Mouse (Mus musculus) c-Kit-positive CD71-negative TER-119-negative erythroid progenitor cells, embryonic 14.5 days (primary cell): ENCODE data around the gene Aplp1.

Experiments used
- DNase-seq: peaks from one replicate; pipeline ENCODE4 v3.0.0-alpha.2; 2013; ENCODE audit warnings: low read depth

The Aplp1 gene

GRCm38 (mm10) chr7:30444154-30444970, 973 bp downstream of the Aplp1 start:
- DNase-seq, result no peak

GRCm38 (mm10) chr7:30443696-30444095, 1.6 kb downstream of the Aplp1 start:
- DNase-seq, result no peak

- peak; percentile 43 for DNase-seq
These were observed 4.6 kb downstream of the Aplp1 start for GRCm38 (mm10) chr7:30440697-30441096.

GRCm38 (mm10) chr7:30439734-30440133, 5.6 kb downstream of the Aplp1 start:
- DNase-seq, result no peak

- no peak for DNase-seq
These were observed 8.5 kb downstream of the Aplp1 start for GRCm38 (mm10) chr7:30436879-30437278.

- no peak for DNase-seq
These were observed 10.2 kb downstream of the Aplp1 start for GRCm38 (mm10) chr7:30435156-30435555.

- DNase-seq, result no peak
These were observed 10.6 kb downstream of the Aplp1 start for GRCm38 (mm10) chr7:30434701-30435100.

GRCm38 (mm10) chr7:30434238-30434637, 11.1 kb downstream of the Aplp1 start:
- no peak for DNase-seq

GRCm38 (mm10) chr7:30431793-30432192, 13.5 kb downstream of the Aplp1 start:
- DNase-seq, result no peak

GRCm38 (mm10) chr7:30430191-30430590, 15.1 kb downstream of the Aplp1 start:
- DNase-seq, result no peak

- DNase-seq, result no peak
These were observed 16.0 kb downstream of the Aplp1 start for GRCm38 (mm10) chr7:30429327-30429726.

- no peak for DNase-seq
These were observed 22.2 kb downstream of the Aplp1 start for GRCm38 (mm10) chr7:30423071-30423641.

GRCm38 (mm10) chr7:30422560-30422959, 22.8 kb downstream of the Aplp1 start:
- DNase-seq, result no peak

- DNase-seq, result peak; percentile 85
These were observed 23.4 kb downstream of the Aplp1 start for GRCm38 (mm10) chr7:30421890-30422435.

- DNase-seq, result peak; percentile 80
These were observed 24.0 kb downstream of the Aplp1 start, which contains the start of gene Nfkbid for GRCm38 (mm10) chr7:30421175-30421889. TSS of gene Nfkbid (plus strand) at chr7:30421732.

- DNase-seq, result no peak
These were observed 24.7 kb downstream of the Aplp1 start for GRCm38 (mm10) chr7:30420673-30421072.

- no peak for DNase-seq
These were observed 25.5 kb downstream of the Aplp1 start, which contains the start of gene Hcst for GRCm38 (mm10) chr7:30419561-30420499. TSS of gene Hcst (minus strand) at chr7:30419854.

GRCm38 (mm10) chr7:30417856-30418255, 27.5 kb downstream of the Aplp1 start:
- no peak for DNase-seq

- no peak for DNase-seq
These were observed 31.7 kb downstream of the Aplp1 start, which contains the start of gene Tyrobp for GRCm38 (mm10) chr7:30413596-30413995. TSS of gene Tyrobp (plus strand) at chr7:30413760.

GRCm38 (mm10) chr7:30412735-30413147, 32.6 kb downstream of the Aplp1 start:
- no peak for DNase-seq

- DNase-seq, result no peak
These were observed 34.3 kb downstream of the Aplp1 start for GRCm38 (mm10) chr7:30411023-30411422.
